Mouse (Mus musculus): ENCODE results near the gene Trip10. TPM values are rescaled to one million over a fixed set of nuclear protein-coding genes. Genes with fewer than 3 reads are reported as not detected.

The Trip10 gene
- total and polyA plus RNA-seq, 3 experiments, result 69.0 to 128 (median 107) TPM

DNA sequence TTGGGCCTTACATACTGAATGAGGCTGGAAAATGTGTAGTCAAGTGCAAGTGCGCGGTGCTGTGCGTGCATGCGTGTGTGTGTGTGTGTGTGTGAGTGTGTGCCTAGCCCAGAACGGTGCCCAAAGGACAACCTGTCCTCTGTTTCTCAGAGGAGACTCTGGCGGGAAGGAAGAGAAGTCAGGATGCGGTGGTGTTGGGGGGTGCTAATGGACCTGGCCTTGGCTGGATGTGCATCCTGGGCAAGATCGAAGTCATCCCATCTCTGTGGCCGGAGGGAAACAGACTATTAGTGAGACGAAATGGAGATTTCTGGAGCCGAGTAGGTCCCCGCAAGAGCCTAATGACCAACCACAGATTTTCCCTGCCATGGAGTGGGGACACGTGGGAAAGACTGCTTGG is 484 bp upstream of the Trip10 start:
- Histone ChIP-seq H3K36me3 (ENCODE audit: control insufficient read depth, insufficient read depth, low read length) (peaks cover 2% of the 10 kb centered on the region; the same call in 1 of the 2 replicates), H3K27ac (peak overlapping the region; percentile 96), H3K9ac (ENCODE audit: low read depth, low read length) (peak overlapping the region; percentile 66), H3K4me3 (peak overlapping the region; percentile 87), H3K79me2 (replicated peaks; ENCODE audit: control insufficient read depth, insufficient read depth, low read length) (no peaks in the 10 kb centered on the region), H3K27me3 (ENCODE audit: control insufficient read depth, insufficient read depth, low read length) (no peaks in the 10 kb centered on the region), H3K4me1 (ENCODE audit: control insufficient read depth, insufficient read depth, low read length) (peaks cover 4% of the 10 kb centered on the region)
- peak in 1 of 2 experiments; percentile 57 for DNase-seq
- WGBS, result 6% methylated on average over 13 of the region's 13 CpGs
- TF ChIP-seq EP300 (IDR thresholded peaks at IDR 0.05; ENCODE audit: insufficient read depth, low read depth, low read length) (no peak), POLR2A (IDR thresholded peaks at IDR 0.05; ENCODE audit: insufficient read depth, low read depth, low read length) (no peak), CTCF (IDR thresholded peaks at IDR 0.05) (no peak)
- intact Hi-C loops (cut with DNase I), result loop anchor here (1.0 kb wide), 1 partner anchor 27 kb away; no protein-coding TSS in a partner anchor

DNA sequence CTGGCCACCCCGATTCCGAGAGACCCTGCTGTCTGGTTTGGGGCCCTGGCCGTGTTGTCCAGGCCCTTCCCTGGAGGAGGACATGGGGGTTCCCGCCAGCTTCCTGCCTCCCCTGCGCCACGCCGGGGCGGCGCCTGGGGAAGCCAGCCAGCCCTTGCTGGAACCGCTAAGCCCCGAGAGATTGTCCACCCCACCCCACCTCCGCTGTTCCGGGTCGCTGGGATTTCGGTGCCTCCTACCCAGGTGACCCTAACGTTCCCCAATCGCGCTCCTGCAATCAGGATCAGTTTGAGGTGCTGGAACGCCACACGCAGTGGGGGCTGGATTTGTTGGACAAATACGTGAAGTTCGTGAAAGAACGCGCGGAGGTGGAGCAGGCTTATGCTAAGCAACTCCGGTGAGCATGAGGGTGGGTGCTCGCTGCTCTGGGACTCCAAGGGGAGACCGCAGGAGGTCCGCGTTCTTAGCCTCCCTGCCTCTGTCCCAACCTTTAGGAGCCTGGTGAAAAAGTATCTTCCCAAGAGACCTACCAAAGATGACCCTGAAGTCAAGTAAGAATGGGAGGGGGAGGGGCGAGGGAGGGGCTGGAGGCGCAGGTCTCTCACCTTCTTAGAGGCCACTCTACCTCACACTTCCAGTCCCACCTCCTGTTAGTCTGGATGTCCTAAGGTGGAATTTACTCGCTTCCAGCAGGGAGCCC is 1.4 kb downstream of the Trip10 start:
- Histone ChIP-seq H3K79me2 (replicated peaks; ENCODE audit: control insufficient read depth, insufficient read depth, low read length) (no peaks in the 10 kb centered on the region), H3K36me3 (ENCODE audit: control insufficient read depth, insufficient read depth, low read length) (peaks cover 4% of the 10 kb centered on the region), H3K27ac (peak overlapping the region; percentile 96), H3K4me3 (peak overlapping the region; percentile 87), H3K4me1 (ENCODE audit: control insufficient read depth, insufficient read depth, low read length) (peaks cover 4% of the 10 kb centered on the region), H3K9ac (ENCODE audit: low read depth, low read length) (peak overlapping the region; percentile 64), H3K27me3 (ENCODE audit: control insufficient read depth, insufficient read depth, low read length) (no peaks in the 10 kb centered on the region)
- WGBS, result 6% methylated on average over 33 of the region's 33 CpGs
- no peak for TF ChIP-seq EP300 (IDR thresholded peaks at IDR 0.05; ENCODE audit: insufficient read depth, low read depth, low read length)
- no peak for TF ChIP-seq CTCF (IDR thresholded peaks at IDR 0.05)
- 0 out of 2 replicates have a peak, but pooled peaks have one; percentile 9 for TF ChIP-seq POLR2A (IDR thresholded peaks at IDR 0.05; ENCODE audit: insufficient read depth, low read depth, low read length)
- DNase-seq, result peak; percentile 85
- intact Hi-C loops (cut with DNase I), result no loop called here

- no peak overlapping the region for H3K9ac ChIP-seq (ENCODE audit: low read depth, low read length)
- no peak overlapping the region; the same call in 1 of the 2 replicates for H3K27ac ChIP-seq
- 95% methylated on average over 3 of the region's 3 CpGs for WGBS
- DNase-seq, result no peak
- intact Hi-C loops (cut with DNase I), result no loop called here
- peaks cover 4% of the 10 kb centered on the region for H3K36me3 ChIP-seq (ENCODE audit: control insufficient read depth, insufficient read depth, low read length)
- TF ChIP-seq POLR2A (IDR thresholded peaks at IDR 0.05; ENCODE audit: insufficient read depth, low read depth, low read length) (no peak), CTCF (IDR thresholded peaks at IDR 0.05) (no peak), EP300 (IDR thresholded peaks at IDR 0.05; ENCODE audit: insufficient read depth, low read depth, low read length) (no peak)
- H3K4me1 ChIP-seq (ENCODE audit: control insufficient read depth, insufficient read depth, low read length), result peaks cover 4% of the 10 kb centered on the region
- H3K4me3 ChIP-seq, result no peak overlapping the region
- no peaks in the 10 kb centered on the region for H3K79me2 ChIP-seq (replicated peaks; ENCODE audit: control insufficient read depth, insufficient read depth, low read length)
- no peaks in the 10 kb centered on the region for H3K27me3 ChIP-seq (ENCODE audit: control insufficient read depth, insufficient read depth, low read length)
Observed at GRCm38 (mm10) chr17:57251431-57251830, 2.2 kb downstream of the Trip10 start.

- no peak overlapping the region for H3K27ac ChIP-seq
- H3K4me3 ChIP-seq, result no peak overlapping the region
- intact Hi-C loops (cut with DNase I), result no loop called here
Observed at GRCm38 (mm10) chr17:57253306-57253705, 4.1 kb downstream of the Trip10 start.

DNA sequence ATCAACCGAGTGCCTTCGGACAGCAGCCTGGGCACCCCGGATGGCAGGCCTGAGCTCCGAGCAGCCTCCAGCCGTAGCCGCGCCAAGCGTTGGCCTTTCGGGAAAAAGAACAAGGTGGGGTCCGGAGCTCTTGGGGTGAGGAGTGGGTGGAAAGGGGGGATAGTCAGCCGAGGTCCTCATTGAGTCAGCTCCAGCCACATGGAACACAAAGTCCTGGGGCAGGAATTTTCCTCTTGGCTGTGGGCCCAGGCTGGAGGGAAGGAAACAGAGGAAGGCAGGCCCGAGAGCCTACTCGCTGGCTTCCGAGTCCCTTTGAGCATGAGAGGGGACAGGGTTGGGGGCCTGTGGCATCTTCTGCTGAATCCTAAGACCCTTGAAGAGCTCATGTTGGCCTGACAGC is 6.1 kb downstream of the Trip10 start:
- intact Hi-C loops (cut with DNase I), result no loop called here
- H3K4me3 ChIP-seq, result no peak overlapping the region
- peak; percentile 55 to 58 for DNase-seq
- no peak overlapping the region; the same call in 1 of the 2 replicates for H3K27ac ChIP-seq
- H3K79me2 ChIP-seq (replicated peaks; ENCODE audit: control insufficient read depth, insufficient read depth, low read length), result peaks cover 2% of the 10 kb centered on the region; the same call in 1 of the 2 replicates
- peaks cover 1% of the 10 kb centered on the region for H3K4me1 ChIP-seq (ENCODE audit: control insufficient read depth, insufficient read depth, low read length)
- TF ChIP-seq POLR2A (IDR thresholded peaks at IDR 0.05; ENCODE audit: insufficient read depth, low read depth, low read length) (no peak), EP300 (IDR thresholded peaks at IDR 0.05; ENCODE audit: insufficient read depth, low read depth, low read length) (0 out of 2 replicates have a peak, but pooled peaks have one; percentile 30), CTCF (IDR thresholded peaks at IDR 0.05) (no peak)
- H3K36me3 ChIP-seq (ENCODE audit: control insufficient read depth, insufficient read depth, low read length), result peaks cover 12% of the 10 kb centered on the region
- no peaks in the 10 kb centered on the region for H3K27me3 ChIP-seq (ENCODE audit: control insufficient read depth, insufficient read depth, low read length)
- no peak overlapping the region for H3K9ac ChIP-seq (ENCODE audit: low read depth, low read length)
- 68% methylated on average over 14 of the region's 14 CpGs for WGBS

More at GRCm38 (mm10) chr17:57253306-57253705, 4.1 kb downstream of the Trip10 start:
- H3K79me2 ChIP-seq (replicated peaks; ENCODE audit: control insufficient read depth, insufficient read depth, low read length), result peaks cover 2% of the 10 kb centered on the region; the same call in 1 of the 2 replicates
- no peaks in the 10 kb centered on the region for H3K27me3 ChIP-seq (ENCODE audit: control insufficient read depth, insufficient read depth, low read length)
- H3K4me1 ChIP-seq (ENCODE audit: control insufficient read depth, insufficient read depth, low read length), result peaks cover 4% of the 10 kb centered on the region
- DNase-seq, result no peak
- H3K36me3 ChIP-seq (ENCODE audit: control insufficient read depth, insufficient read depth, low read length), result peaks cover 4% of the 10 kb centered on the region
- 55% methylated on average over 6 of the region's 6 CpGs for WGBS
- H3K9ac ChIP-seq (ENCODE audit: low read depth, low read length), result no peak overlapping the region
- TF ChIP-seq CTCF (IDR thresholded peaks at IDR 0.05) (no peak), EP300 (IDR thresholded peaks at IDR 0.05; ENCODE audit: insufficient read depth, low read depth, low read length) (no peak), POLR2A (IDR thresholded peaks at IDR 0.05; ENCODE audit: insufficient read depth, low read depth, low read length) (no peak)

DNA sequence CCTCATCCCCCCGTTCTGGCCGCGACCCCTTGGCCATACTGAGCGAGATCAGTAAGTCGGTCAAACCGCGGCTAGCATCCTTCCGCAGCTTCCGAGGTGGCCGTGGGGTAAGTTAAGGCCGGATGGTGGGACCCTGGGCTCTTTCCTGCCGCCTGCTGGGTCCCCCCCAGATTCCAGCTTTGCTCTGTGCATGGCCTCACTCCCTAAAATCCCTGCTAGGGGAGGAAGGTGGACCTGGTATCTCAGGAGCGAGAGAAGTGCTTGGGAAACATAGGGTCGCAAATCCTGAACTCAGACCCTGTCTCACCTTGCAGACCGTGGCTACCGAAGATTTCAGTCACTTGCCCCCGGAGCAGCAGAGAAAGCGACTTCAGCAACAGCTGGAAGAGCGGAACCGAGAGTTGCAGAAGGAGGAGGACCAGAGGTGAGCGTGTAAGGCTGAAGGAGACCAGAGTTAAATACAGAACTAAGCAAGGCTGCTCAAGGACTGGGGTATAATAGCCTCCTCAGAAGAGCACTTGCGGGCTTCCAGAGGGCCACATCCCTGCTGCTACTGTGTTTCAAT is 7.7 kb downstream of the Trip10 start:
- no peak overlapping the region for H3K4me3 ChIP-seq
- peaks cover 2% of the 10 kb centered on the region; the same call in 1 of the 2 replicates for H3K79me2 ChIP-seq (replicated peaks; ENCODE audit: control insufficient read depth, insufficient read depth, low read length)
- H3K4me1 ChIP-seq (ENCODE audit: control insufficient read depth, insufficient read depth, low read length), result peaks cover 4% of the 10 kb centered on the region
- no peak overlapping the region for H3K9ac ChIP-seq (ENCODE audit: low read depth, low read length)
- WGBS, result 95% methylated on average over 22 of the region's 22 CpGs
- no peak overlapping the region for H3K27ac ChIP-seq
- intact Hi-C loops (cut with DNase I), result no loop called here
- peaks cover 15% of the 10 kb centered on the region for H3K36me3 ChIP-seq (ENCODE audit: control insufficient read depth, insufficient read depth, low read length)
- TF ChIP-seq POLR2A (IDR thresholded peaks at IDR 0.05; ENCODE audit: insufficient read depth, low read depth, low read length), result no peak
- no peak for TF ChIP-seq CTCF (IDR thresholded peaks at IDR 0.05)
- no peak for TF ChIP-seq EP300 (IDR thresholded peaks at IDR 0.05; ENCODE audit: insufficient read depth, low read depth, low read length)
- no peaks in the 10 kb centered on the region for H3K27me3 ChIP-seq (ENCODE audit: control insufficient read depth, insufficient read depth, low read length)
- no peak for DNase-seq

All from heart, adult 2 months (tissue).